ENCODE assay signal across 8 mouse cellular contexts in genomic region chr9:72639843-72640621, GRCm38 (mm10). TPM values are rescaled to one million over a fixed set of nuclear protein-coding genes. Genes with fewer than 3 reads are reported as not detected.
DNase-seq lines count a peak whose midpoint lies in the region; ATAC-seq and TF ChIP-seq lines count a peak whose summit lies in the region.

No protein-coding gene starts in this region.

- peak overlapping the region; percentile 99 for H3K27ac ChIP-seq in heart, embryonic 11.5 days (ENCODE audit: low read depth, low read length)
- peak overlapping the region; percentile 100 for H3K27ac ChIP-seq in kidney, embryonic 16.5 days (ENCODE audit: low read length)
- H3K27ac ChIP-seq in liver, embryonic 14.5 days, result peak overlapping the region; percentile 73
- peak overlapping the region; percentile 99 for H3K27ac ChIP-seq in neural tube, embryonic 11.5 days (ENCODE audit: low read depth, low read length)
- H3K27ac ChIP-seq in stomach, embryonic 16.5 days (ENCODE audit: low read length), result peak overlapping the region; percentile 100

- H3K36me3 ChIP-seq in erythroblast, embryonic 14.5 days (ENCODE audit: control insufficient read depth), result no peaks in the 10 kb centered on the region
- H3K36me3 ChIP-seq in heart, embryonic 11.5 days (ENCODE audit: control insufficient read depth, insufficient read depth, low read length), result no peaks in the 10 kb centered on the region
- no peaks in the 10 kb centered on the region for H3K36me3 ChIP-seq in kidney, embryonic 16.5 days (ENCODE audit: insufficient read depth, low read length)
- no peaks in the 10 kb centered on the region for H3K36me3 ChIP-seq in liver, embryonic 14.5 days (replicated peaks; ENCODE audit: control insufficient read depth, insufficient read depth, low read depth)
- no peaks in the 10 kb centered on the region for H3K36me3 ChIP-seq in neural tube, embryonic 11.5 days (ENCODE audit: control insufficient read depth, insufficient read depth, low read length)
- no peaks in the 10 kb centered on the region for H3K36me3 ChIP-seq in stomach, embryonic 16.5 days (ENCODE audit: control insufficient read depth, insufficient read depth, low read length)

- TF ChIP-seq EP300 in liver, embryonic 14.5 days (IDR thresholded peaks at IDR 0.05; ENCODE audit: low read depth), result no peak

- ATAC-seq in heart, embryonic 11.5 days (replicated peaks; ENCODE audit: insufficient number of reproducible peaks, low FRiP score, low TSS enrichment), result peak; percentile 95
- peak; percentile 94 for ATAC-seq in kidney, embryonic 16.5 days (ENCODE audit: low FRiP score, low TSS enrichment)
- ATAC-seq in liver, embryonic 14.5 days (ENCODE audit: insufficient read depth), result peak; percentile 96
- peak; percentile 97 for ATAC-seq in neural tube, embryonic 11.5 days (ENCODE audit: insufficient read depth, low FRiP score, low TSS enrichment)
- peak; percentile 93 for ATAC-seq in stomach, embryonic 16.5 days (ENCODE audit: insufficient read depth, low FRiP score)

- H3K27me3 ChIP-seq in erythroblast, embryonic 14.5 days (ENCODE audit: control insufficient read depth), result no peaks in the 10 kb centered on the region
- no peaks in the 10 kb centered on the region for H3K27me3 ChIP-seq in heart, embryonic 11.5 days (ENCODE audit: control insufficient read depth, insufficient read depth, low read length)
- H3K27me3 ChIP-seq in kidney, embryonic 16.5 days (ENCODE audit: insufficient read depth, low read length), result no peaks in the 10 kb centered on the region
- H3K27me3 ChIP-seq in liver, embryonic 14.5 days (ENCODE audit: control insufficient read depth, insufficient read depth, low read length), result no peaks in the 10 kb centered on the region
- H3K27me3 ChIP-seq in neural tube, embryonic 11.5 days (ENCODE audit: control insufficient read depth, insufficient read depth, low read length), result no peaks in the 10 kb centered on the region
- no peaks in the 10 kb centered on the region for H3K27me3 ChIP-seq in stomach, embryonic 16.5 days (ENCODE audit: control insufficient read depth, insufficient read depth, low read length)

- H3K9ac ChIP-seq in heart, embryonic 11.5 days (ENCODE audit: low read depth, low read length), result peak overlapping the region; percentile 83
- peak overlapping the region; percentile 87 for H3K9ac ChIP-seq in kidney, embryonic 16.5 days (replicated peaks; ENCODE audit: low read length)
- H3K9ac ChIP-seq in liver, embryonic 14.5 days (replicated peaks), result peak overlapping the region; percentile 61
- peak overlapping the region; percentile 81 for H3K9ac ChIP-seq in neural tube, embryonic 11.5 days (ENCODE audit: low read length)
- H3K9ac ChIP-seq in stomach, embryonic 16.5 days (ENCODE audit: low read length), result peak overlapping the region; percentile 77

- WGBS in heart, embryonic 11.5 days (ENCODE audit: insufficient replicate concordance), result under 1% methylated on average over 27 of the region's 27 CpGs
- under 1% methylated on average over 27 of the region's 27 CpGs for WGBS in kidney, embryonic 16.5 days
- WGBS in liver, embryonic 14.5 days (ENCODE audit: insufficient replicate concordance), result 4% methylated on average over 27 of the region's 27 CpGs
- WGBS in neural tube, embryonic 11.5 days, result under 1% methylated on average over 27 of the region's 27 CpGs
- 1% methylated on average over 27 of the region's 27 CpGs for WGBS in stomach, embryonic 16.5 days

- peak overlapping the region; percentile 68 for H3K4me3 ChIP-seq in erythroblast, embryonic 14.5 days (replicated peaks)
- peak overlapping the region; percentile 39 for H3K4me3 ChIP-seq in heart, embryonic 11.5 days (ENCODE audit: low read depth, low read length)
- H3K4me3 ChIP-seq in kidney, embryonic 16.5 days (ENCODE audit: low read length), result peak overlapping the region; percentile 42
- peak overlapping the region; percentile 44 to 50 for H3K4me3 ChIP-seq in liver, embryonic 14.5 days (ENCODE audit: insufficient read depth in 1 of 2, low read depth in 2 of 2, low read length in 2 of 2)
- peak overlapping the region; percentile 37 for H3K4me3 ChIP-seq in neural tube, embryonic 11.5 days (ENCODE audit: low read depth, low read length)
- peak overlapping the region; percentile 28 for H3K4me3 ChIP-seq in stomach, embryonic 16.5 days (replicated peaks; ENCODE audit: low read length)

- peak overlapping the region; percentile 79 for H3K4me2 ChIP-seq in heart, embryonic 11.5 days
- H3K4me2 ChIP-seq in kidney, embryonic 16.5 days (replicated peaks; ENCODE audit: low read depth, low read length), result peak overlapping the region; percentile 82
- peak overlapping the region; percentile 73 for H3K4me2 ChIP-seq in liver, embryonic 14.5 days (ENCODE audit: low read depth)
- peak overlapping the region; percentile 64 for H3K4me2 ChIP-seq in neural tube, embryonic 11.5 days (ENCODE audit: low read depth)
- peak overlapping the region; percentile 61 for H3K4me2 ChIP-seq in stomach, embryonic 16.5 days (ENCODE audit: low read depth, low read length)

- H3K9me3 ChIP-seq in erythroblast, embryonic 14.5 days (ENCODE audit: control insufficient read depth, low read length), result peaks cover 8% of the 10 kb centered on the region
- no peaks in the 10 kb centered on the region for H3K9me3 ChIP-seq in heart, embryonic 11.5 days (replicated peaks; ENCODE audit: control insufficient read depth, low read length)
- no peaks in the 10 kb centered on the region for H3K9me3 ChIP-seq in kidney, embryonic 16.5 days (ENCODE audit: low read length)
- H3K9me3 ChIP-seq in liver, embryonic 14.5 days (ENCODE audit: control insufficient read depth, low read length), result no peaks in the 10 kb centered on the region
- H3K9me3 ChIP-seq in neural tube, embryonic 11.5 days (ENCODE audit: control insufficient read depth, low read length), result no peaks in the 10 kb centered on the region
- no peaks in the 10 kb centered on the region for H3K9me3 ChIP-seq in stomach, embryonic 16.5 days (replicated peaks; ENCODE audit: control insufficient read depth, low read length)

- H3K4me1 ChIP-seq in erythroblast, embryonic 14.5 days (ENCODE audit: control insufficient read depth), result peaks cover 34% of the 10 kb centered on the region
- H3K4me1 ChIP-seq in heart, embryonic 11.5 days (ENCODE audit: control insufficient read depth, insufficient read depth, low read length), result peaks cover 20% of the 10 kb centered on the region
- H3K4me1 ChIP-seq in kidney, embryonic 16.5 days (ENCODE audit: insufficient read depth, low read length), result peaks cover 33% of the 10 kb centered on the region
- peaks cover 10 to 14% of the 10 kb centered on the region in 2 experiments for H3K4me1 ChIP-seq in liver, embryonic 14.5 days (replicated peaks; ENCODE audit: control insufficient read depth in 2 of 2, insufficient read depth in 2 of 2, low read length in 1 of 2)
- peaks cover 16% of the 10 kb centered on the region for H3K4me1 ChIP-seq in neural tube, embryonic 11.5 days (ENCODE audit: control insufficient read depth, insufficient read depth, low read length)
- peaks cover 26% of the 10 kb centered on the region for H3K4me1 ChIP-seq in stomach, embryonic 16.5 days (ENCODE audit: control insufficient read depth, insufficient read depth, low read length)

- DNase-seq in A20 (ENCODE audit: low read depth, low spot score), result peak; percentile 93
- DNase-seq in brain, adult 2 months (ENCODE audit: low read depth, low spot score), result peak; percentile 94
- peak; percentile 74 to 81 (median 77) for DNase-seq in liver, embryonic 14.5 days (ENCODE audit: low read depth in 3 of 3, low spot score in 3 of 3)
- DNase-seq in neural tube, embryonic 11.5 days (ENCODE audit: low spot score), result peak; percentile 89

- no peak for TF ChIP-seq CTCF in liver, embryonic 14.5 days (IDR thresholded peaks at IDR 0.05; ENCODE audit: low read depth)

RNA-seq across cellular contexts. Expression of gene Nedd4, which starts 22.1 kb away (rescaled TPM):
- 1.3 and 1.8 TPM in 2 replicates for polyA plus RNA-seq in erythroblast, embryonic 14.5 days (2012)
- polyA plus RNA-seq in heart, embryonic 11.5 days (2014; fragmentation: Nextera tagmentation; extraction: Ambion mirVana), result 555 and 667 TPM in 2 replicates
- 652 and 684 TPM in 2 replicates for polyA plus RNA-seq in kidney, embryonic 16.5 days (2015; fragmentation: Nextera tagmentation; extraction: Ambion mirVana)
- 63.8 and 87.8 TPM in 2 replicates for polyA plus RNA-seq in liver, embryonic 14.5 days (2012; rRNA removed)
- polyA plus RNA-seq in liver, embryonic 14.5 days (2014; fragmentation: Nextera tagmentation; extraction: Ambion mirVana), result 86.9 and 98.6 TPM in 2 replicates
- polyA plus RNA-seq in neural tube, embryonic 11.5 days (2014; fragmentation: Nextera tagmentation; extraction: Ambion mirVana), result 798 and 799 TPM in 2 replicates
- polyA plus RNA-seq in stomach, embryonic 16.5 days (2015; fragmentation: Nextera tagmentation; extraction: Ambion mirVana), result 548 TPM in 2 replicates

Comparison
In these comparisons a context has a peak if more than half of its experiments do, and no peak if none do; other contexts are left out.
1. Peak in every context shown above with its lines: DNase-seq, ATAC-seq, H3K4me3 ChIP-seq and H3K27ac ChIP-seq.
2. RNA of gene Nedd4, which starts 22.1 kb away (polyA plus RNA-seq): 798 to 799 TPM in neural tube, embryonic 11.5 days, 652 to 684 TPM in kidney, embryonic 16.5 days, 555 to 667 TPM in heart, embryonic 11.5 days, 548 TPM in stomach, embryonic 16.5 days and 63.8 to 98.6 TPM in liver, embryonic 14.5 days; 1.3 to 1.8 TPM in erythroblast, embryonic 14.5 days; every median in the first group is over 10 times any median in the second.